Mouse (Mus musculus) left cerebral cortex, adult 2 months (tissue): ENCODE data around the gene Dot1l. TPM values are rescaled to one million over a fixed set of nuclear protein-coding genes. Genes with fewer than 3 reads are reported as not detected.
A peak's percentile ranks its signal among the peaks of the same experiment; 100 is the strongest.

Experiments
- DNase-seq, 2 experiments: peaks; one replicate each; pipeline ENCODE4 v3.0.0; 2021 to 2022; ENCODE audit warnings: low spot score in 2 of 2, mixed read lengths in 1 of 2; ENCODE audit errors: extremely low spot score in 1 of 2
- H3K27ac ChIP-seq: fragments of 200-600 bp; 2 replicates; pipeline ENCODE4 v1.8.1; 2022
- H3K4me3 ChIP-seq: fragments of 200-600 bp; 2 replicates; pipeline ENCODE4 v1.8.1; 2022
- CTCF ChIP-seq: fragments of 200-600 bp; IDR thresholded peaks from 2 replicates; pipeline ENCODE4 v1.8.1; 2022; ENCODE audit warnings: antibody characterized with exemption, mild to moderate bottlenecking, moderate library complexity
- intact Hi-C: fragments of 180-260 bp; cut with DNase I; formaldehyde crosslinking; loops from one replicate; pipeline ENCODE4 v1.15.1; 2025
- total RNA-seq, 2 experiments: library from RNA; stranded (reverse); gene quantifications; 2 replicates each; pipeline ENCODE4 v1.2.3; 2021

Dot1l gene
- total RNA-seq, 2 experiments from 2014 or later: 64.6 to 75.3 TPM

- no peak for DNase-seq
- TF ChIP-seq CTCF: no peak
- intact Hi-C loops: no loop called here
- Histone ChIP-seq H3K4me3 (no peak overlapping the region), H3K27ac (no peak overlapping the region)
Observed at GRCm38 (mm10) chr10:80779565-80779964, 24.6 kb downstream of the Dot1l start.

GRCm38 (mm10) chr10:80784302-80784701 lies 29.3 kb downstream of the Dot1l start:
- no peak for DNase-seq
- no peak overlapping the region for H3K4me3 ChIP-seq
- peak overlapping the region; percentile 78 for H3K27ac ChIP-seq
- TF ChIP-seq CTCF: no peak
- intact Hi-C loops: no loop called here

GRCm38 (mm10) chr10:80784871-80785270 lies 29.9 kb downstream of the Dot1l start:
- intact Hi-C loops: no loop called here
- DNase-seq: no peak
- Histone ChIP-seq H3K4me3 (no peak overlapping the region), H3K27ac (peak overlapping the region; percentile 78)
- no peak for TF ChIP-seq CTCF

- TF ChIP-seq CTCF: no peak
Observed at GRCm38 (mm10) chr10:80785963-80786362, 31.0 kb downstream of the Dot1l start.

GRCm38 (mm10) chr10:80787517-80787916 lies 32.5 kb downstream of the Dot1l start:
- no peak for TF ChIP-seq CTCF
- intact Hi-C loops: no loop called here

More at GRCm38 (mm10) chr10:80785963-80786362, 31.0 kb downstream of the Dot1l start:
- DNase-seq: no peak
- intact Hi-C loops: no loop called here
- H3K27ac ChIP-seq: no peak overlapping the region
- H3K4me3 ChIP-seq: no peak overlapping the region

GRCm38 (mm10) chr10:80790761-80791404 lies 35.9 kb downstream of the Dot1l start:
- no peak for DNase-seq

More at GRCm38 (mm10) chr10:80787517-80787916, 32.5 kb downstream of the Dot1l start:
- Histone ChIP-seq H3K4me3 (no peak overlapping the region), H3K27ac (no peak overlapping the region)
- DNase-seq: no peak

GRCm38 (mm10) chr10:80791476-80792174 lies 36.6 kb downstream of the Dot1l start:
- peak overlapping the region; percentile 74 for H3K27ac ChIP-seq
- peak in 1 of 2 experiments; percentile 57 for DNase-seq
- no peak overlapping the region for H3K4me3 ChIP-seq
- no peak; the same call in 1 of the 2 replicates for TF ChIP-seq CTCF
- intact Hi-C loops: no loop called here

More at GRCm38 (mm10) chr10:80790761-80791404, 35.9 kb downstream of the Dot1l start:
- Histone ChIP-seq H3K4me3 (no peak overlapping the region), H3K27ac (peak overlapping the region; percentile 74)
- intact Hi-C loops: no loop called here
- no peak for TF ChIP-seq CTCF

- Histone ChIP-seq H3K27ac (peak overlapping the region; percentile 74), H3K4me3 (no peak overlapping the region)
- DNase-seq: no peak
- intact Hi-C loops: no loop called here
- TF ChIP-seq CTCF: no peak
Observed at GRCm38 (mm10) chr10:80792175-80793032, 37.4 kb downstream of the Dot1l start.

- no peak for DNase-seq
- no peak for TF ChIP-seq CTCF
- intact Hi-C loops: no loop called here
- H3K27ac ChIP-seq: peak overlapping the region; percentile 74; the same call in 1 of the 2 replicates
- no peak overlapping the region for H3K4me3 ChIP-seq
Observed at GRCm38 (mm10) chr10:80793033-80793784, 38.2 kb downstream of the Dot1l start.

GRCm38 (mm10) chr10:80793803-80794202 lies 38.8 kb downstream of the Dot1l start:
- intact Hi-C loops: no loop called here
- no peak for TF ChIP-seq CTCF
- H3K27ac ChIP-seq: no peak overlapping the region

GRCm38 (mm10) chr10:80794750-80795149 lies 39.7 kb downstream of the Dot1l start:
- Histone ChIP-seq H3K27ac (no peak overlapping the region), H3K4me3 (no peak overlapping the region)
- DNase-seq: no peak
- no peak for TF ChIP-seq CTCF
- intact Hi-C loops: no loop called here

More at GRCm38 (mm10) chr10:80793803-80794202, 38.8 kb downstream of the Dot1l start:
- H3K4me3 ChIP-seq: no peak overlapping the region
- DNase-seq: no peak
